Mouse (Mus musculus) megakaryocyte-erythroid progenitor cell, adult 5-6 weeks (primary cell): ENCODE data around the gene Fgf8. TPM values are rescaled to one million over a fixed set of nuclear protein-coding genes. Genes with fewer than 3 reads are reported as not detected.
A peak's percentile ranks its signal among the peaks of the same experiment; 100 is the strongest.

Source experiments
- ATAC-seq: replicated peaks from 2 replicates; pipeline ENCODE4 v1.8.0; 2016; ENCODE audit warnings: mild to moderate bottlenecking, inconsistent platforms; ENCODE audit not compliant: severe bottlenecking, poor library complexity, low FRiP score, low TSS enrichment
- total RNA-seq, 2 experiments: library from RNA; stranded (forward) in 1 of 2; stranded (reverse) in 1 of 2; fragments of 200-1000, 215-1000 nt in 1 of 2; fragments of >200 nt in 1 of 2; fragmentation: Nextera tagmentation in 1 of 2; gene quantifications; 2 replicates each; pipeline ENCODE4 v1.2.3; 2014 to 2017

Fgf8 gene
- total RNA-seq (2014; fragmentation: Nextera tagmentation) (not detected in 2 replicates), total RNA-seq (2017) (not detected in 2 replicates)

GRCm38 (mm10) chr19:45742218-45742983 lies at the start of gene Fgf8:
Gene Fgf8, minus strand, starts transcription at chr19:45742915.
- ATAC-seq, result no peak

GRCm38 (mm10) chr19:45792404-45792803 lies 49.7 kb upstream of the Fgf8 start:
- ATAC-seq, result no peak

- peak; percentile 73 for ATAC-seq
Measured at GRCm38 (mm10) chr19:45789888-45790874, 47.5 kb upstream of the Fgf8 start.

- ATAC-seq, result no peak
Measured at GRCm38 (mm10) chr19:45789365-45789764, 46.6 kb upstream of the Fgf8 start.

GRCm38 (mm10) chr19:45788337-45788736 lies 45.6 kb upstream of the Fgf8 start:
- ATAC-seq, result no peak

GRCm38 (mm10) chr19:45787450-45787849 lies 44.7 kb upstream of the Fgf8 start:
- no peak for ATAC-seq

GRCm38 (mm10) chr19:45785470-45785869 lies 42.8 kb upstream of the Fgf8 start:
- ATAC-seq, result no peak

GRCm38 (mm10) chr19:45783933-45784576 lies 41.3 kb upstream of the Fgf8 start:
- ATAC-seq, result peak; percentile 8; the same call in 1 of the 2 replicates

GRCm38 (mm10) chr19:45783181-45783932 lies 40.6 kb upstream of the Fgf8 start, which contains the start of gene Mgea5:
Gene Mgea5, minus strand, starts transcription at chr19:45783837.
- ATAC-seq, result peak; percentile 92

- ATAC-seq, result peak; percentile 59
Measured at GRCm38 (mm10) chr19:45782315-45783001, 39.7 kb upstream of the Fgf8 start.

GRCm38 (mm10) chr19:45781676-45782075 lies 39.0 kb upstream of the Fgf8 start:
- ATAC-seq, result no peak

GRCm38 (mm10) chr19:45780350-45780915 lies 37.7 kb upstream of the Fgf8 start:
- ATAC-seq, result no peak

GRCm38 (mm10) chr19:45775486-45775885 lies 32.8 kb upstream of the Fgf8 start:
- ATAC-seq, result no peak

GRCm38 (mm10) chr19:45771501-45771900 lies 28.8 kb upstream of the Fgf8 start:
- no peak for ATAC-seq

- no peak for ATAC-seq
Measured at GRCm38 (mm10) chr19:45760810-45761209, 18.1 kb upstream of the Fgf8 start.

GRCm38 (mm10) chr19:45758671-45759070 lies 16.0 kb upstream of the Fgf8 start:
- ATAC-seq, result no peak

- ATAC-seq, result no peak
Measured at GRCm38 (mm10) chr19:45753551-45753950, 10.8 kb upstream of the Fgf8 start.

GRCm38 (mm10) chr19:45751881-45752280 lies 9.2 kb upstream of the Fgf8 start:
- ATAC-seq, result no peak
